20 mouse cellular contexts compared by ENCODE assay signal in genomic region chr8:47663201-47663600, GRCm38 (mm10). TPM values are rescaled to one million over a fixed set of nuclear protein-coding genes. Genes with fewer than 3 reads are reported as not detected.
DNase-seq lines count a peak whose midpoint lies in the region; ATAC-seq and TF ChIP-seq lines count a peak whose summit lies in the region.
"Had no signal": no experiment of that assay in that cellular context is flagged by ENCODE, and none has a peak within 500 bp of the region (broad histone marks: within the 10 kb centered on the region; RNA-seq: fewer than 3 reads in every experiment).

No protein-coding gene starts in this region.

- peak; percentile 79 for DNase-seq in kidney, adult 2 months
- DNase-seq in kidney, adult 9 months, result peak; percentile 71
- DNase-seq in lung, adult 2 months, result no peak
- peak; percentile 72 for DNase-seq in yolk sac, embryonic 10.5 days (ENCODE audit: low spot score)
- DNase-seq in layer of hippocampus, adult 11-12 months (ENCODE audit: low spot score), result no peak
- DNase-seq in adrenal gland, adult 2 months, result no peak
- DNase-seq: B cell, adult 2 months; cerebellum, adult 8-10 months; gastrocnemius, postnatal 10 days; layer of hippocampus, postnatal 36 days; liver, embryonic 13.5 days; retina, postnatal 1 day; right cerebral cortex, postnatal 4 days; thymus, postnatal 36 days had no signal

- no peaks in the 10 kb centered on the region for H3K9me3 ChIP-seq in kidney, embryonic 16.5 days (ENCODE audit: low read length)
- H3K9me3 ChIP-seq: embryonic facial prominence, embryonic 10.5 days; limb, embryonic 13.5 days; liver, embryonic 13.5 days; midbrain, embryonic 10.5 days had no signal

- ATAC-seq in kidney, embryonic 16.5 days (ENCODE audit: low FRiP score, low TSS enrichment), result no peak

- no peak for TF ChIP-seq POLR2A in kidney, adult 2 months (IDR thresholded peaks at IDR 0.05; ENCODE audit: low read depth, low read length)
- peak; percentile 18; the same call in 1 of the 2 replicates for TF ChIP-seq POLR2A in lung, adult 2 months (IDR thresholded peaks at IDR 0.05; ENCODE audit: borderline replicate concordance, extremely low read depth, low read depth, low read length)

- H3K9ac ChIP-seq in kidney, embryonic 16.5 days (replicated peaks; ENCODE audit: low read length), result no peak overlapping the region
- H3K9ac ChIP-seq: limb, embryonic 13.5 days; liver, embryonic 13.5 days had no signal

- no peak for TF ChIP-seq CTCF in kidney, adult 2 months (conservative IDR thresholded peaks at IDR 0.05; ENCODE audit: insufficient read depth, insufficient read length, low read depth, low read length)
- no peak for TF ChIP-seq CTCF in lung, adult 2 months (IDR thresholded peaks at IDR 0.05; ENCODE audit: insufficient read depth, low read length)

- 0 out of 2 replicates have a peak, but pooled peaks cover 2% of the 10 kb centered on the region for H3K36me3 ChIP-seq in kidney, adult 2 months (ENCODE audit: control insufficient read depth, insufficient read depth, low read length)
- H3K36me3 ChIP-seq in kidney, embryonic 16.5 days (ENCODE audit: insufficient read depth, low read length), result peaks cover 14% of the 10 kb centered on the region

- H3K27ac ChIP-seq in kidney, adult 2 months (ENCODE audit: insufficient read depth, low read depth, low read length), result peak overlapping the region; percentile 79
- H3K27ac ChIP-seq in kidney, embryonic 16.5 days (ENCODE audit: low read length), result no peak overlapping the region
- H3K27ac ChIP-seq: embryonic facial prominence, embryonic 10.5 days; layer of hippocampus, adult 2 months; limb, embryonic 13.5 days; liver, embryonic 13.5 days; macrophage; midbrain, embryonic 10.5 days had no signal

- peaks cover 12% of the 10 kb centered on the region for H3K4me1 ChIP-seq in kidney, adult 2 months (ENCODE audit: control insufficient read depth, insufficient read depth, low read length)
- H3K4me1 ChIP-seq in kidney, embryonic 16.5 days (ENCODE audit: insufficient read depth, low read length), result no peaks in the 10 kb centered on the region
- H3K4me1 ChIP-seq in lung, adult 2 months (ENCODE audit: control insufficient read depth, insufficient read depth, low read length), result no peaks in the 10 kb centered on the region
- H3K4me1 ChIP-seq: embryonic facial prominence, embryonic 10.5 days; limb, embryonic 13.5 days; midbrain, embryonic 10.5 days had no signal

- H3K27me3 ChIP-seq in kidney, adult 2 months (replicated peaks; ENCODE audit: control insufficient read depth, insufficient read depth, low read length), result no peaks in the 10 kb centered on the region
- H3K27me3 ChIP-seq in kidney, embryonic 16.5 days (ENCODE audit: insufficient read depth, low read length), result no peaks in the 10 kb centered on the region
- H3K27me3 ChIP-seq: limb, embryonic 13.5 days; liver, embryonic 13.5 days had no signal

- 62% methylated on average over 5 of the region's 5 CpGs for WGBS in kidney, adult 2 months
- WGBS in kidney, embryonic 16.5 days, result 75% methylated on average over 5 of the region's 5 CpGs
- WGBS in lung, adult 2 months, result 67% methylated on average over 5 of the region's 5 CpGs

- no peak overlapping the region for H3K4me3 ChIP-seq in kidney, adult 2 months (ENCODE audit: insufficient read depth, low read depth, low read length)
- no peak overlapping the region for H3K4me3 ChIP-seq in kidney, embryonic 16.5 days (ENCODE audit: low read length)
- H3K4me3 ChIP-seq in lung, adult 2 months (replicated peaks; ENCODE audit: extremely low read depth, low read depth, low read length), result no peak overlapping the region
- H3K4me3 ChIP-seq: embryonic facial prominence, embryonic 10.5 days; layer of hippocampus, adult 2 months; limb, embryonic 13.5 days; liver, embryonic 13.5 days; midbrain, embryonic 10.5 days had no signal

- H3K4me2 ChIP-seq in kidney, embryonic 16.5 days (replicated peaks; ENCODE audit: low read depth, low read length), result no peak overlapping the region
- H3K4me2 ChIP-seq: limb, embryonic 13.5 days; liver, embryonic 13.5 days had no signal

RNA-seq across cellular contexts. Expression of gene Ing2, which starts 12.2 kb away (rescaled TPM):
- 7.0 and 9.3 TPM in 2 replicates for polyA plus RNA-seq in kidney, adult 2 months (2012; rRNA removed)
- polyA plus RNA-seq in kidney, embryonic 16.5 days (2015; fragmentation: Nextera tagmentation; extraction: Ambion mirVana), result 9.9 and 11.6 TPM in 2 replicates
- polyA plus RNA-seq in lung, adult 2 months (2012; rRNA removed), result 2.1 and 6.4 TPM in 2 replicates
- total RNA-seq in adrenal gland, adult 2 months (2021), result 10 to 100 TPM; 20.0 to 24.9 TPM
- polyA plus RNA-seq in adrenal gland, adult 2 months (2012; rRNA removed), result 1.7 and 1.9 TPM in 2 replicates

RNA-seq across cellular contexts. Expression of gene Cdkn2aip, which starts 50.5 kb away (rescaled TPM):
- polyA plus RNA-seq in kidney, adult 2 months (2012; rRNA removed), result 3.9 and 6.3 TPM in 2 replicates
- polyA plus RNA-seq in kidney, embryonic 16.5 days (2015; fragmentation: Nextera tagmentation; extraction: Ambion mirVana), result 28.0 and 28.8 TPM in 2 replicates
- polyA plus RNA-seq in lung, adult 2 months (2012; rRNA removed), result 9.6 and 16.3 TPM in 2 replicates
- 10 to 100 TPM; 11.0 to 12.9 TPM for total RNA-seq in adrenal gland, adult 2 months (2021)
- polyA plus RNA-seq in adrenal gland, adult 2 months (2012; rRNA removed), result 26.0 and 38.1 TPM in 2 replicates

Comparison
In these comparisons a context has a peak if more than half of its experiments do, and no peak if none do; other contexts are left out.
1. DNase-seq: peak in kidney, adult 2 months (single experiment), kidney, adult 9 months (single experiment) and yolk sac, embryonic 10.5 days (single experiment); none in lung, adult 2 months (single experiment), layer of hippocampus, adult 11-12 months (single experiment) and adrenal gland, adult 2 months (single experiment).